Mouse (Mus musculus) thymus, postnatal 36 days (tissue): ENCODE measurements around the gene 1700001C02Rik.
A peak's percentile ranks its signal among the peaks of the same experiment; 100 is the strongest.

ENCODE experiments used
- DNase-seq, 2 experiments: peaks; one replicate each; pipeline ENCODE4 v3.0.0; 2022; ENCODE audit warnings: mixed read lengths in 2 of 2

The 1700001C02Rik gene

GRCm38 (mm10) chr5:30495288-30495687 is 29.4 kb downstream of the 1700001C02Rik start:
- no peak for DNase-seq

GRCm38 (mm10) chr5:30496821-30497220 is 31.0 kb downstream of the 1700001C02Rik start:
- no peak for DNase-seq

- no peak for DNase-seq
Observed at GRCm38 (mm10) chr5:30497299-30497698, 31.5 kb downstream of the 1700001C02Rik start.

GRCm38 (mm10) chr5:30513111-30513510 is 47.3 kb downstream of the 1700001C02Rik start:
- DNase-seq, result no peak

- DNase-seq, result peak; percentile 34 to 36
Observed at GRCm38 (mm10) chr5:30516376-30516775, 50.5 kb downstream of the 1700001C02Rik start.

- no peak for DNase-seq
Observed at GRCm38 (mm10) chr5:30518108-30518507, 52.3 kb downstream of the 1700001C02Rik start.

DNA sequence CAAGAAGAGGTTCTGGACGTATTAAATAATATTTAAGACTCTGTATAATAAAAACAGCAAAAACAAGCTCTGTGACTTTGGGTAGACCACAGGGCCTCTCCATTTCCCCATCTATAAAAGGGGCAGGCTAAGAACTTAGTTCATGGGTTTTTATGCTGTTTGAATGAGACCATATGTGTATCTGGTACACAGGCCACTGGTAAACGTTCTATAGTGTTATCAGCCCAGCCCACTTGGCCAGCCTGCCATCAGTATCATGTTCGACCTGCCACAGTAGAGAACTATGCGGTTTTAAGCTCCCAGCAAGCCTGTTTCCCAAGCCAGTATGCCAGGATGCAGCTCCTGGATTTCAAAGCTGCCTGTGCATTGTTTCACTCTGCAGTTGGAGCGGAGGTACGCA is 52.7 kb downstream of the 1700001C02Rik start:
- no peak for DNase-seq

DNA sequence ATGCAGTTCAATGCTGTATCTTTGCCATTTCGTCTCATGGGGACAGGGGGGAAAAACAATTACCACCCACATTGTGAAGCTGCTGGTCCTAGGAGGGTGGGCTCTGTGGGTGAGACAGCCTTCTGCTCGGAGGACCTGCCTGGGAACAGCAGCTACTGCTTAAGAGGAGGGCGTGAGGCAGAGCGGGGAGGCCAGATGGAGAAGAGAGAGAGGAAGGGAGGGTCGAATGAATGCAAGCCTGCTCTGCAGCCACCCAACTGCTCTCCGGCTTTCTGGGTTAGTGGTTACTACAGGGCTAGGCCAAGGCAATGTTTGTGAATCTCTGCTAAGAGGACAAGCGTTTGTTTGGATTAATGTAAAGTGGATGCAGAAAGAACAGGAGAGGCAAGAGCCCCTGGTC is 53.6 kb downstream of the 1700001C02Rik start:
- no peak for DNase-seq

DNA sequence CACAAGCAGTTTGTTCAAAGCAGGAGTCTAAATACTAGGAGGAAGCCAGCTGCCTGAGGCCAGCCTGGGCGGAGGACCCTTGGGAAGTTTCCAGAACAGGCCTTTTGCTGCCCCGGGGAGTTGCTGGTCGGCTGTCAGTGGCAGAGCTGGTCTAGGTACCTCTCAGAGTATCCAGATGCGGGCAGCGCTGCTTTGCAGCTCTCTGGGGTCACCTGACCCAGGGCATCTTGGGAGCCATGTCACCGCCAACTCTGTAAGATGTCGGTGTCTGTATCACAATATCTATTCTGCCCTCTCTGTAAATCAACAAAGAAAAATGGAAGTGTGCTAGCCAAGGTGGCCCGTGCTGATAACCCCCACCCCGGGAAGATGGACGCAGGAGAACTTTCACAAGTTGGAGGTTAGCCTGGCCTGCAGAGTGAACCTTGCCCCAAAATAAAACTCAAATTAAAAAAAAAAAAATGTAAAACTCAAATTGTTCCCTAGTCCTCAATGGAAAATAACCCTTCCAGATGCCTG is 54.4 kb downstream of the 1700001C02Rik start:
- no peak for DNase-seq

- no peak for DNase-seq
Observed at GRCm38 (mm10) chr5:30522406-30522805, 56.6 kb downstream of the 1700001C02Rik start.

DNA sequence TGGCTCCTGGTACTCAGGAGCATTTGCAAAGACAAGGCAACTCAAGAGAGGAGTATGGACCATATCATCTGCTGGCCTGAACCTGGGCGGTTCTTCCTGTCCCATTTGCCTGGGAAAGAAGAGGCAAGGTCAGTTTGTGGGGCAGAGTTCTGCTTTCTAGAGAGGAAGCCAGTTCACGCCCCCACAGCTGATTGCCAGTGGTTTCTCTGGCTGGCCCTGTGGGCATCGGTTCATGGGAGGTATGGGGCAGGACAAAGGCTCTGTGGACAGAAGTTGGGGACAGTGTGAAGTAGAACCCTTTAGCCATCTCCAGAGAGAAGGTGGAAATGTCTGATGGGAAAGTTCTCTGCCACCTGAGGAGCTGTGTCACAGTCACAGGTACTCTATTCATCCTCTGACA is 57.3 kb downstream of the 1700001C02Rik start:
- DNase-seq, result no peak

GRCm38 (mm10) chr5:30524213-30524612 is 58.4 kb downstream of the 1700001C02Rik start:
- DNase-seq, result no peak

DNA sequence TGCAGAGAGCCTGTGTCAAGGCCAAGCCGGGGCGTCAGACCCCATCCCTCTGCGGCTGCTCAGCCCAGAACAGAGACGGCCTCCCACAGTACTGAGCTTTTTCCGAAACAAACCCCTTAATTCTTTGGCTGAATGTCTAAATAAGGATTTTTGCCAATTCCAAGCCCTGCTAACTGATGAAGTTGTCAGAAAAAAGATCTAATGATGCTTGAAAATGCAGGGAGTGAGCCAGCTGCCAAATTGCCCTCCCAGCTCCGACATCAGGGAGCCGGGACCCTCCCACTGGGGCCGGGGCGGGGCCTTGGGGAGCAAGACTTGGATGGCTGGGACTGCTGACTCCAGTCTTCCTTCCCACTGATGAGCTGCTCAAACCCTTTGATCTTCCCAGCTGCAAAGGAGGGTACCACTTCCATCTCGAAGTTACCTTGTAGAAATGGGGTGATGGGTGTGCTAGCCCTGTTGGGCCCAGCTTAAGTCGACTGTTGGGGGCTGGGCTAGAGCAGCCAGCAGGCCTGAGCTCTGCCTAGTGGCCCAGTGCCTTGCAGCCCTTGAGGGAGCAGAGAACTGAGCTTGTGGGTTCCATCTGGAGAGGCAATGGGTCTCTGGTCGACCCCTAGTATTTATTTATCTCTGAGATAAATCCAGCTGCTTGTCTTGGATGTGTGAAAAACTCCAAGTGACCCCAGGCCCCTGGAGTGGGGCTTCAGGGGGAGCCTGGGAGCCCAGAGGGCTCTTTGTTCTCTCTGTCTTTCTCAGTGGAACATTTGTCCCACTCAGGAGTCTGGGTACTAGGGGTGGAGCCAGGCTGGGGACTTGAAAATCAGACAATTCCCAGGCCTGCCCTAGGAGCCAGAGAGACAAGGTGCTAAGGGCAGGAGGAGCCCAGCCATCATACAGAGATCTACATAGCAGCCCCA is 60.3 kb downstream of the 1700001C02Rik start:
- DNase-seq, result no peak

DNA sequence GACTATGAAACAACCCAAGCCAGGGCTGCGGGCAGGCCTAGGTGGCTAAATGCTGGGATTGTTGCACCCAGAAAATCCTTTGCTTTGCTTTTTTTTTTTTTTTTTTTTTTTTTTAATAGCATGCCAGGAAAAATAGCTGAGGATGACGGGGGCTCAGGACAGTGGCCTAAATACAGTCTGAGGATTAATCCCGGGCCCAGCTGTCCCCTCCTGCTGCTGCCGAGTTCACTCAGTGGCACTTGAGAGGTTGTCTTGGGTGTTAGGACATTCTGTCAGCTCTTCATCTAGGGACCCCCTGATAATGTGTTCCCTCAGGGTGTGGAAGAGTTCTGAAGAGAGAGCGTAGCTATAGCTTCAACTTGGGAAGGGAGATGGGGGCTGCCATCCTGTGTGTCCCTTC is 61.3 kb downstream of the 1700001C02Rik start:
- no peak for DNase-seq

- no peak for DNase-seq
Observed at GRCm38 (mm10) chr5:30528906-30529305, 63.1 kb downstream of the 1700001C02Rik start.
